Mouse (Mus musculus): Measurements from ENCODE around the gene Myom1.
"Not testable (repeated sequence)": the region's sequence is repeated elsewhere in the genome, so short reads cannot be mapped to it uniquely, and the experiment has no call there.

Gene Myom1

DNA sequence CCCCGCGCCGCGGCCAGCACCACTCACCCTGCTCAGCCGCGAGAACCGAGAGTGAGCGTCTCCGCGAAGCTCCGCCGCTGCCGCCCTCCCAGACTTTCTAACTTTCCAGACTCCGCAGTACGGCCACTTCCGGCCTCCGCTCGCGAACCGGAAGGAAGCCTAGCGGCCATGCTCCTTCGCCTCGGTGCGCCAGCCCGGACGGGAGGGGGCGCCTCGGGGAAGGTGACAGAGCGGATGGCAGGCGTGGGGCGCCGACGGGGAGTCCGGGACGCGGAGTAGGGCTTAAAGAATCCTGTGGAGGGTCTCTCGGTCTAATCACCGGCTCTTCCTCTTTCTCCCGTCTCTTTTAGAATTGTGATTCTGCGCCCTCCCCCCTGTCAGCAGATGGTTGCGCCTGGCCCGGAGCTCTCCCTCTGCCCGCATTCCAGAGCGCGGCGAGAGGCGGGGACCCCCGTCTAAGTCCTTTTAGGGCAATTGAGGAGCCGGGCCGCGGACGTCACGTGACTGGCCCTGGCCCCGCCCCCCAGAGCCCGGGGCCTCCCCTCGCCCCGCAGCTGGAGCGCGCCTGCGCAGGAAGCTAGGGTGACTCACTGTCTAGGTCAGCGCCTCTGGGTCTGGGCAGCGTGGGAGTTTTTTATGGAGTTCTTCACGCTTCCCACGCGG lies at the start of gene Myom1:
TSS of gene Myom1 (plus strand) at position 553 of the 663 bp plus-strand sequence.
- CTCF ChIA-PET = interaction anchor here (0.6 kb wide), 1 partner anchor 191 kb away, joined by 7 read pairs; no protein-coding TSS in a partner anchor

DNA sequence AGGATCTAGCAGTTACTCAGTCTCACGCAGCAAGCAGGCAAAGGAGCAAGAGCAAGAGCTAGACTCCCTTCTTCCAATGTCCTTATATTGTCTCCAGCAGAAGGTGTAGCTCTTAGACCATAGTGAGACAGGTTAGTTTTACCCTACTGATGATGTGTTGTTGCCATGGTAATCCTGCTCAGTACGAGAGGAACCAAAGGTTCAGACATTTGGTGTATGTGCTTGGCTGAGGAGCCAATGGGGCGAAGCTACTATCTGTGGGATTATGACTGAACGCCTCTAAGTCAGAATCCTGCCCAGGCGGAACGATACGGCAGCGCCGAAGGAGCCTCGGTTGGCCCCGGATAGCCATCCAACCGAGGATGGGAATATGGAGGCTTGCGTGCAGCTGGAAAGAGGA lies 38.9 kb upstream of the Myom1 start:
- CTCF ChIA-PET = not testable (repeated sequence)

DNA sequence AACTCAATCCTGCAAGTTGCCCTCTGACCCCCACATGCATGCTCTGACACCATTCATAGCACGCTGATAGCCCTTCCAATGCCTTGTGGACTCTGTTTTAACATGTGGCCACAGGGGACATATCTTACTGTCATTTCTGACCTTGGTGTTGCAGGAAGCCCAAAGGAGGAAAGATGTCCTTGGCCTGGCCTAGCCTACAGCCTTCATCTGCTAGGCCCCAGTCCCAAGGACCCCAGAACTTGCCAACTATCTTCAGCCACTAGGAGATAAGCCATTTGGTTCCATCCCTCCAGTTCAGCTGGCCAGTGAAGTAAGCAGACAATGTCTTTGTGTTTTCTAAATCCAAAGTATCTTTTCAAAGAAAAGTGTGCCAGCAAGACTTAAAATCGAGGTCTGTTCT lies 37.2 kb upstream of the Myom1 start:
- CTCF ChIA-PET = no interaction called here

DNA sequence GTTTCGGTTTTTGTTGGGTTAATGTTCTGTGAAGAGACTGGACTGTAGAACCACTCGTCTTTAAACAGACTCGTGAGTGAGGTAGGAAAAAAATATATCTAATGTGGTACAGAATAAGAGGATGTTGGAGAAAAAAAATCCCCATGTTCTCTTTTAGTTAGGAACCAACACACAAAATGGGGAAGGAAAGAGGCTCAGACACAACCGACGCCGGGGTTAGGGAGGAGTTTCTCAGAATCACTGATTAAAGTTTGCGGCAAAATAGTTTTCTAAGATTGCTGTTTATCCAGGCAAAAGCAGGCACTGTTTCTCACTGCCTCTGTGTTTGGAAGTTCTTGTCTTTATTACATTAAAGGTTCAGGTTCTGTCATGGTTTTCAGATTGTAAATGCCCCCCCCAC lies 36.3 kb upstream of the Myom1 start:
- CTCF ChIA-PET = interaction anchor here (0.7 kb wide), 1 partner anchor 112 kb away, joined by 3 read pairs; no protein-coding TSS in a partner anchor

DNA sequence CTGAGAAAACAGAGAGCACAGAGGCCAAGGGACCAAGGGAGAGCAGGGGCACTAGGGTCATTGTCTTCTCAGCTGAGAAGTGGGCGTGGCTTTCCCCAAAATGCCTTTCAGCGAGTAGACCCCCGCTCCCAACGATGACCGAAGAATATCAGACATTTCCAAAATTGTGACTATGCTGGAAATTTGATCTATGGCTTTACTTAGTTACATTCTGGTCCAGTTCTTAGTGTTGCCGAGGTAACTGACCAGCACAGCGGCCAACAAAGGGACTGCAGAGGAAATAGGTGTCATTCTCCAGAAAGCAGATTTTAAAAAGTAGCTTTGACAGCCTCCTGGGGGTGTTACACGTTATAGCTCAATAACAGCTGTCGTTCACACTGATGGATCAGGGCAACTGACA lies 35.2 kb upstream of the Myom1 start:
- CTCF ChIA-PET = interaction anchor here (0.9 to 2.0 kb wide), 2 partner anchors 8 to 115 kb away, joined by 6 to 7 read pairs; no protein-coding TSS in a partner anchor

DNA sequence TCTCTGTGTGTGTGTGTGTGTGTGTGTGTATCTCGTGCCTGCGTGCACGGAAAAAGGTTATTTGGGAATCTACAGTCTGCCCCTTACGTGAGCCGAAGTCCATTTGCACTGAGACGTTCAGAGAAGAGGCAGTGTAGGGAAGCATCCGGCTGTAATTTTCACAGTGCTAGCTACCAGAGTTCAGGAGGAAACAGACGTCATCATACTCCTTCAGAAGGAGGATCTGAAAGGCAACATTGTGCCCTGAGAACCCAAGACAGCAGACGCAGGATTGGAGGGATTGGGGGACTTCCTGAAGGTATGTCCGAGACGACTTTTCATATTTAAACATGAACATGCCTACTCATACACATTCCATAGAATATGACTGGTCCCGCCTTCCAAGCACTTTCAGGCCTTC lies 34.8 kb upstream of the Myom1 start:
- CTCF ChIA-PET = interaction anchor here (0.9 to 2.0 kb wide), 2 partner anchors 9 to 115 kb away, joined by 6 to 7 read pairs; no protein-coding TSS in a partner anchor

DNA sequence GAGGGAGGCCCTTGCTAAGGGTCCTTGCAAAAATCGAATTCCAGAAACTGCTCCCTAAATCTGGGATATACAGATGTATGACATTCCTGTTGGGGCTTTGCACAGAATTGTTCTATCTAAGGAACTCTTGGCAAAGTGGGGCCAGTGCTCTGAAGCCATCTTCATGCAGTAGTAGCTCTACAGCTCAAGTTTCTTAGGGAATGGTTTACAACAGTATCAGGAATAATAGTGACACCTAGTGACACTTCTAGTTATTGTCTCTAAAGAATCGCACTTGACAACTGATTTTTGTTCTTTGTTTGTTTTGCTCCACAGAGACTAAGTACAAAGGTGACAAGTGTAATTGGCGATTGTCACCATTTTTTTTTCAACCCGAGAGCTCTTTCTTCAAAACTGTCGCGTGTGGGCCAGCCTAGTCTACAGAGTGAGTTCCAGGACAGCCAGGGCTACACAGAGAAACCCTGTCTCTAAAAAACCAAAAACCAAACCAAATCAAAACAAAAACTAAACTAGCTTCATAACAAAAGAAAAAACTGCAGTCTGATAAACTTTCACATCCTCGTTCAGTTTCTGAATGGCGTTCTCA lies 33.7 kb upstream of the Myom1 start:
- CTCF ChIA-PET = interaction anchor here (0.6 to 2.0 kb wide), 4 partner anchors 10 to 217 kb away, joined by 4 to 9 read pairs (median 8); no protein-coding TSS in a partner anchor

DNA sequence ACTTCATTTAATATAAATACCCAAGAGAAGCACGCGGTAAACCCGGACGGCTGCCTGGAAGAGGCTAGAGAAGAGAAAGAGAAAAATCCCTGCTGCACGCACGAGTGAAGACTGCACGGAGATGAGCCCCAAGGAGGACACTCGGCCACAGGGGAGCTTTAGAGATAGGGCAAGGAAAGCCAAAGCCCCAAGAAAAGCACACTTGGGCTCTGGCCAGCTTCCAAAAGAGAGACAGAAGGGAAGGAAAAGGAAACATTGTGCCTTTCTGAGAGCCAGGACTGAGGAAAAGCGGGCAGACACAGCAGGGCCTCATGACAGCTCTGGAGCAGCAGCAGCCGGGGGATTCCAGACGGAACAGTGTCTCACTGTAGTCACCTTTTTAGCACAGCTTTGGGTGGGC lies 31.2 kb upstream of the Myom1 start:
- CTCF ChIA-PET = interaction anchor here (1.0 kb wide), 1 partner anchor 123 kb away, joined by 3 read pairs; no protein-coding TSS in a partner anchor

DNA sequence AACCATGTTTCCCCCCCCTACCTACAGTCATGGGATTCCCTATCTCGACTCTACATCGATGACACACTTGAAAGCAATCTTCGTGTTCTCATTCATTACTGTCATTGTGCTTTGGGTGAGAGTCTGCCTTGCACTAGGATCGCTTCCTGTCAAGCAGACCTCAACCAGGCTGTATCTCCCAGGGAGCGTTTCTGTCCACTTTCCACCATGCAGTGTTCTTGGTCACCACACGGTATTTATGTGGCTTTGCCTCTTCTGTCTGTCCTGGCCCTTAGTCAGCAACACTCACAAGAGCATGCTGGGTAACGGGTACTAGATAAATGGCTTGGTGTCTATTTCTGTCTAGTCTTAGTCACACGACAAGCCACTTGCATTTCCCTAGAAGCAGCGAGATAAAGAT lies 29.0 kb upstream of the Myom1 start:
- CTCF ChIA-PET = no interaction called here

DNA sequence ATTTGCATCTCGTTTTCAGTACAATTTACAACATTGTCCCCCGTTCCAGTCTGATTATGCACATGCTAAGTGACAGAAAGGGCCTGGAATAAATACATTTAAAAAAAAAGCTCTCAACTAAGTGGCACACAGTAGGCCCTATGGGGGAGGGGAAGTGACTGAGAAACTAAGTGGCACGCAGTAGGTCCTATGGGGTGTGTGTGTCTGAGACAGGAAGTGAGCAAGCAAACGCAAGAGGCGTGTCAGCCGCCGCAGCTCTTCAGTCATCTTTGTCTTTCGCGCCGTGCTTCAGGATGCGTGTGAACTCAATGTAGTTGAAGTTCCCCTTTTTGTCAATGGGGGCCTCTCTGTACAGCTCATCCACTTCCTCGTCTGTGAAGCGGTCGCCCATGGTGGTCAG lies 28.4 kb upstream of the Myom1 start:
- CTCF ChIA-PET = interaction anchor here (0.6 to 1.2 kb wide), 2 partner anchors 127 to 219 kb away, joined by 3 to 5 read pairs; no protein-coding TSS in a partner anchor

DNA sequence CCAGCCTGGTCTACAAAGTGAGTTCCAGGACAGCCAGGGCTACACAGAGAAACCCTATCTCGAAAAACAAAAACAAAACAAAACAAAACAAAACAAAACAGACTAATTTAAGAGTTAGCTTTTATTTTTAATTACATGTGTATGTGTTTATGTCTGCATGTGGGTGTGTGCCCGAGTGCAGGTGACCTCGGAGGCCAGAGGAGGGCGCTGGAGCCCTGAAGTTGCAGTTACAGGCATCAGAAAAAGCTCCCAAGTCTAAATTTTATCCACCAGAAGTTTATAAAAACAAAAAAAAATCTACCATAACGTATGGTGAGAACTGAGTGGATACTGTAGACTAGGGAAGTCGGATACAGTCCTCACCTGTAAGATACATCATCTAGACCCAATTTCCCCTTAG lies 24.6 kb upstream of the Myom1 start:
- CTCF ChIA-PET = interaction anchor here (0.7 kb wide), 1 partner anchor 137 kb away, joined by 3 read pairs; no protein-coding TSS in a partner anchor

DNA sequence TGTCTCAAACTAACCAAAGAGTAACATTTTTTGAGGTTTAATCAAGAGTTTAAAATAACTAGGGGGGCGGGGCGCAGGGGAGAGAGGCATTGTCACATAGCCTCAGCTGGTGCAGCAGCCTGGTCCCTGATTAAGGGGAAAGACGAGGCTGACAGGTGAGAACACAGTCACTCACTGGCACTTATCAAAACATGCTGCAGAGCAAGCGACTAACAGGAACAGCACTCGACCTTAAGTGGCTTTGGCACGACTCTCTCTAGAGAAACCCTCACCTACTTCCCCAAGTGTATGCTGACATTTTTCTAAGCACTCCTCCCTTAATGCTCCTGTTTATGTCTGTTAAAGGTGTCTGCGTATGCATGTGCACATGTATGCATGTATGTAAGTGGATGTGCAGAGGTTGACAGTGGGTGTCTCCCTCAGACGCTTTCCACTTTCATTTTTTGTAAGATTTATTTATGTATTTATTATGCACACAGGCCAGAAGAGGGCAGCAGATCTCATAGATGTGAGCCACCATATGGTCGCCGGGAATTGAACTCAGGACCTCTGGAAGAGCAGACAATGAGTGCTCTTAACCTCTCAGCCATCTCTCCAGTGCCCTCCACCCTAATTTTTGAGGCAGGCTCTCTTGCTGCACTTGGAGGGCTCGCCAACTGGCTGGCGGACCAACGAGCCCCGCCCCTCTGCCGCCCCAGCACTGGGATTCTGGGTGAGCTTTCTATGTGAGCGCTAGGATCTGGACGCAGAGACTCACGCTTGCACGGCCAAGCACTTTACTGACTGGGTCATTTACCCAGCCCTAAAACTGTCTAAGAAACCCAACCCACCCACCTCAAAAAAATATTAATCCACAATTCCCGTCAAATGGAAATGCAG lies 22.8 kb upstream of the Myom1 start:
- CTCF ChIA-PET = interaction anchor here (0.5 kb wide), 1 partner anchor 683 kb away, joined by 3 read pairs; no protein-coding TSS in a partner anchor

DNA sequence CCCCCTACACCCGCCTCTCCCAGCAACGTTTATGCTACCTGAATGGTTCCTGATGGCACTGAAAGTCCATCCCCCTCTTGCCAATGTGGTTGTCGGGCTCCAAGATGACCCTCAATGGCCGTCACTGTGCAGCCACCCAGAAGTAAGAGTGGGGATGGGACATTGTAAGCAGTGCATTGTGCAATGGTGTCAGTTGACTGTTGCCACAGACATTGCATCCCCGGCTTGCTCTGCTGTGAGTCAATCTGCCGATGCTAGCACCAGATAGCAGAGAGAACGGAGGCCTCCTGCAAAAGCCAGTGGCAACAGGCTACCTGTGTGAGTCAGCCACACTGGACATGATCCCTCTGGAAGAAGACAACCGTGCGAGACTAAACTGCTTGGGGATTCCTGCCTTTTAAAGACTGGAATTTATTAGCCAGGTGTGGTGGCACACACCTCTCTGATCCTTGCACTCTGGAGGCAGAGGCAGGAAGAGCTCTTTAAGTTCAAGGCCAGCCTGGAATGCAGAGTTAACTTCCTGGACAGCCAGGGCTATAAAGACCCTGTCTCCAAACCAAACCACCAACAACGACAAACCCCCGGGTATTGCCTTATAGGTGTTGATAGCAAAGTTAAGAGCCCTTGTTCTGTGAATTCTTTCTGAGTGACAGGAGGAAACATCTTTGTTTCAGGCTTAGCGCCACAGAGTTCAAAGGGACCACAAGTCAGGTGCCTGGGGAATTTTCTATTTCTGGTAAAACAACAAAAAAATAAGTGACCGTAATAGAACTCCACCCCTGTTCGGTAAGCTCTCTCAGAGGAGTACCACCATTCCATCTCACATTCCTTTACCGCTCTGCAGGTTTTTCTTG lies 16.7 kb upstream of the Myom1 start:
- CTCF ChIA-PET = interaction anchor here (0.7 kb wide), 1 partner anchor 152 kb away, joined by 5 read pairs; no protein-coding TSS in a partner anchor

DNA sequence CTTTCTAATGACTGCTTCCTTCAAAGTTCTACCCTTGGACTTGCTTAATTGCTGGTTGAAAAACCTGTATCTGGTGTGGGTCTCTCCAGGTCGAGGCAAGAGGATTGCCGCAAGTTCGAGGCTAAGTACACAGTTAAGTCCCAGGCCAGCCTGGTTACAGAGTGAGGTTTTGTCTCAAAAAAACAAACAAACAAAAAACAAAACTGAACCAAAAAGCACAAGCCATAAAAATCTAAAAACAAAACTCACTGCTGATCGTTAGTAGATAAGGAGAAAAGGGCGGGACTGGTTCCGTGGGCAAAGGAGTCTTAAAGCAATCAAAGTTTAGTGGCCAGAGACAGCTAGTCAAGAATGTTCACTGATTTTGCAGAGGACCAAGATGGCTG lies 16.1 kb upstream of the Myom1 start:
- CTCF ChIA-PET = no interaction called here

DNA sequence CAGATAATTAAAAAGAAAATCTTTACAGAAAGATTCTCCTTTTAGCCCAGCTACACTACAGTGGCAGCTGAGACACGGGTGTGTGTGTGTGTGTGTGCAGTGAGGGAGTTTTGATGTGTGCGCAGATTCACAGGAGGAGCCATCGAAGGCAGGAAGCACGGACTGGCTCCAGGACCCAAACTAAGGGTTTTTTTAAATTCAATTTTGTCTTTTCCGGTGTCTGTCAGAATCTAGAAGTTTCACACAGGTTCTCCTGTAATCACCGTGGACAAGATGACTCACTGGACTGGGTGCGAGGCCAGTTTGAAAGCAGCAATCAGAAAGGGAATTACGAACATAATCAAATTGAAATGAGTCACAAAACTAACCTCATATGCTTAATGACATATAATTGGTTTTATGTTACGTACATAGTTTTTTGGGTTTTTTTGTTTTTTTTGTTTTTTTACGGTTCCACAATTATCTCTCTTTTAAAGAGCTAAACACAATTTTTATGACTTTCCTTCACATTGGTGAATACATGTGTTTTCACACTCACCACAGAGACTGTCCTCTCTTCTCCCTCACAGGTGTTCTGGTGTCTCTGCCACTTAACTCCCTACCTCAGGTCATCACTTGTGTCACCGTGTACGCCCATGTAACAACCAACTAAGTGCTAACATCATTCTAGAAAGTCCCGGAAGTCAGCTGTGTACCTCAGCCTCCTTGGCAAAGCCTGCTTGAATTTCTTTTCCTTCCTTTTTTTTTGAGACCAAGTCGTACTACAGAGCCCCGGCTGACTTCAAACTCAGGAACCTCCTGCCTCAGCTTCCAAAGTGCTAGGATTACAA lies 15.4 kb upstream of the Myom1 start:
- CTCF ChIA-PET = interaction anchor here (0.7 kb wide), 1 partner anchor 223 kb away, joined by 3 read pairs; no protein-coding TSS in a partner anchor

DNA sequence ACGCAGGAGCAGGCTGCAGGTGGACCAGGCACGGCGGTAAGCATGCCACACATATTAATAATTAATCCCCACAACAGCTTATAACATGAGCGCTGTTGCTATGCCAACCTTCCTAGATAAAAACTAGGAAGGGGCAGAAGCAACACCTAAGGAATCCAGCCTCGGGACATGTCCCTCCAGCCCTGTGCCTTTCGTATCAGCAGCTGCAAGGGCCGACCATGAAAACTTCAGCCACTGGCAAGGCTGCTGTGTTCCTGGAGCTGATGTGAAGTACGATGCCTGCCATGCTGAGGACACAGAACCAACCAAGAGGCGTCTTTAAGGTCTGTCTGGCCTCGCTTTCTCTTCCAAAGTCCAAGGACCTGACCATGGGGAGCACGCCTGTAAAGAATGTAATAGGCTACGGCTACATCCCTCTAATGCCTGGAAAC lies 14.1 kb upstream of the Myom1 start:
- CTCF ChIA-PET = no interaction called here

DNA sequence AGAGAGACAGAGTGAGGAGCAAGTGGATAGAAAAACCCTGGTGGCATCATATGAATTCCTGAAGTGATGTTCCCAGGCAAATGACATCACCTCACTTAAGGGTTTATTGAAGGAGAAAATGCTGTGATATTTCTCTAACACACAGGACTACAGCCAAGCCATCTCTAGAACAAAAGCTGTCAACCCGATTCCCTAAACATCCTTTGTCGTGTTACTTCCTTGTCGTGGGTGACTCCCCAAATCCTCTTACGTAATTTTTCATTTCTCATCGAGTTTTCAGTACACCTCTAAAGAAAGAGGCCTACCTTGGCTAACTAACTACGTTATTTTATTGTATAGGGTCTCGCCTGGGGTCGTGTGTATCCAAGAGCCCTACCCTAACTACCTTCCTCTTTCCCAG lies 13.0 kb upstream of the Myom1 start:
- CTCF ChIA-PET = no interaction called here

DNA sequence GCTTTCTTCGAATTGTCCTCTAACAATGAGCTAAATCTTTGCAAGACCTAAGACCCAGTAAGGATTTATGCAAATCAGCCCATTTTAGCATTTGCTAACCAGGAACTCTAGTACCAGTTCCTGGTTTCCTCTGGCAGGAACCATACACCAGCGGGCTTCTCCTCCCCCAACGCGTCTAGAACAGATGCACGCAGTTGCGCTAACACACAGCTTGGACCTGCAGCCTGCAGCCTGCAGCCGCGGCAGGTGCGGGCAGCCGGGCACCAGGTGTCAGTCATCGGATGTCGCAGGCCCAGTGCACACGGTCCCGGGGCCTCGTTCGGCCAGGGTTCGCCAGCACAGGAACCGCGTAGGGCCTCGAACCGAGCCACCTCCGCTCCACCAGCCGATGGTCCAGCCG lies 12.4 kb upstream of the Myom1 start:
- CTCF ChIA-PET = interaction anchor here (0.7 kb wide), 1 partner anchor 234 kb away, joined by 4 read pairs; no protein-coding TSS in a partner anchor

DNA sequence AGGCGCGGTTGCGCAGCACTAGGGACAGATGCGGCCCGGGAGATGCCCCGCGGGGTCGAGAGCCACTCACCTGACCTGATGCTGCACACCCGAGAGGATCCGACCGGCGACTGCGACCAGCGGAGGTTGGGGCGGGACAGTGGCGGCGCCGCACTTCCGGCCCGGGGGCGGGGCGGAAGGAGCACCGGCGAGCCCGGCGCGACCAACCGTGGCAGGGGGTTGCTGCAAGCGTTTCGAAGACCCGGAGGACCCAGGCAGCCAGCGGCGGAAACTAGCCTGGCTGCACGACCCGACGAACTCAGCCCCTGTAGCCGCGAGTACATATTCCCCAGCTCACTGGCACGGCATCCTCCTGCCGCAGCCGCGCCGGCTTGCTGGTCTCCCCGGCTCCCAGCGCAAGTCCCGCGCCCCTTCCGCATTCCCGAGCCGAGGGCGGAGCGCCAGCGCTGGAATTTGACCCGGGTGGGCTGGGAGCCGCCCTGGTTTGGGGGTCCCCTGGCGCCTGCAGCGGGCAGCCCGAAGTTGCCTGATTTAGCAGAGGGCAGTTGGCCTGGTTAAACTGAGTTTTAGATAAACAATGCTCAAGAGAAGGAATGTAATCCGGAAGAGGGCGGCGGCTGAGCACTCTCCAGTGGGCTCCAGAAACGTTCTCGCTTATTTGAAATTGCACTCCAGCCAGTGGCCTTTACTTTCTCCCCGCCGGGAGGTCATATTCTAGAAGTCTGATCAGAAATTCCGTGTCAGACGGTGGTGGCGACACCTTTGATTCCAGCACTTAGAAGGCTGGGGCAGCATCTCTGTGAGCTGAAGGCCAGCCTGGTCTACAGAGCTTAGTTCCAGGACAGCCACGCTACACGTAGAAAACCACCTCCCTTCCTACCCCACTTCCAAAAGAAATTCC lies 11.8 kb upstream of the Myom1 start:
- CTCF ChIA-PET = interaction anchor here (0.7 kb wide), 1 partner anchor 234 kb away, joined by 4 read pairs; no protein-coding TSS in a partner anchor

Measured in spleen, embryonic (tissue).